Mouse (Mus musculus): ENCODE results near the gene Rit1. TPM values are rescaled to one million over a fixed set of nuclear protein-coding genes. Genes with fewer than 3 reads are reported as not detected.
"Not testable (repeated sequence)": the region's sequence is repeated elsewhere in the genome, so short reads cannot be mapped to it uniquely, and the experiment has no call there.

Gene Rit1
- total RNA-seq, 2 experiments from 2014 or later, result 42.9 to 55.5 TPM

DNA sequence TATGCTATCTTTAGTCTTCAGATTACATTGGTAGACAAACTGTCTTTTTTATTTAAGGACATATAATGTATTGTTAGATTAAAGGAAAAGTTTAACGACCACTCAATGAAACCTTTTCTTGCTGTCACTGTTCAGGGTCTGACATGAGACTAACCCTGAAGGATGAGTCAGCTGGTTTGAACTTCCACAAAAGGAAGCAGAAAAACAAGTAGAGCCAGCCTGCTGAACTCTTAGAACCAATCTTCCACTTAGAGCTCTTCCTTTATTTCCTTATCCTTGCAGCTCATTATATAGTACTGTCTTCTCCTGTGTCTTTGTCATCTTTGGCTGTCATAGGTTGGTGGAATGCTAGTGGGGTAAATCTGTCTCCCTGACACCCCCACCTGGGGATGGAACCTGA is 1.2 kb downstream of the Rit1 start:
- intact Hi-C loops (cut with DNase I), result no loop called here
- DNase-seq (ENCODE audit: extremely low spot score in 1 of 2, low spot score in 2 of 2), result no peak

DNA sequence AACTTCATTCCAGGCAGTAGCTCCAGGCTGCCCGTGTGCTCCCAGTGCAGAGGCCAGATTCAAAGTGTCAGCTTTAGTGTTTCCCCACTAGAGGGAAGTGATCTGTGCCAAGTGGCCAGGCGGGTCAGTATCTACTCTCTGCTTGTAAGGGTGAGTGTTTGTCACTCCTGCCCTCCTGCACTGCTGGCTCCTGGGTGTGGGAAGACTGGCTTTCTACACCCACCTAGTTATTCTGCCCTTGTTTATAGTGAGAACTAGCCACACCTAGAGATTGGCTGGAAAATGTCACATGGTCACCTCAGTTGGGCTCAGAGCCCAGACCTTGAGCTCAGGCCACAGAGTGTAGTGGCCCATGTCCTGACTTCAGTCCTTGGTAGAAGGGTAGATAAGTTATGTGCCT is 2.5 kb downstream of the Rit1 start:
- no peak for DNase-seq (ENCODE audit: extremely low spot score in 1 of 2, low spot score in 2 of 2)
- intact Hi-C loops (cut with DNase I), result no loop called here

DNA sequence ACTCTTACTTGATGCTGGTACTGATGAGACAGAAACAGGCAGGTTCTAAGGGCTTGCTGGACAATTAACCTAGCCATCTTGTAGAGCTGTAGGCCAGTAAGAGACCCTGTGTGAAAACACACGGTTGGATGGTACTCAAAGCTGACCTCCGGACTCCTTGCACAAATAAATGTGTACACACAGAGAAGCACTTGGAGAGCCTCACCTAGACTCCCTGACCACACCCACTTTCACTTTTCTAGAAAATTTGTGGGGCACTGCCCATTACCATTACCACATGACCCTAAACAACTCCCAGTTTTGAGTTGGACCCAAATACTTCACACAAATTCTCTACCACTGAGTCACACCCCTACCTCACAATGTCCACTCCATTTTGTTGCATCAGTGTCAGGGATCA is 19.9 kb downstream of the Rit1 start:
- no peak for DNase-seq (ENCODE audit: extremely low spot score in 1 of 2, low spot score in 2 of 2)
- intact Hi-C loops (cut with DNase I), result no loop called here

DNA sequence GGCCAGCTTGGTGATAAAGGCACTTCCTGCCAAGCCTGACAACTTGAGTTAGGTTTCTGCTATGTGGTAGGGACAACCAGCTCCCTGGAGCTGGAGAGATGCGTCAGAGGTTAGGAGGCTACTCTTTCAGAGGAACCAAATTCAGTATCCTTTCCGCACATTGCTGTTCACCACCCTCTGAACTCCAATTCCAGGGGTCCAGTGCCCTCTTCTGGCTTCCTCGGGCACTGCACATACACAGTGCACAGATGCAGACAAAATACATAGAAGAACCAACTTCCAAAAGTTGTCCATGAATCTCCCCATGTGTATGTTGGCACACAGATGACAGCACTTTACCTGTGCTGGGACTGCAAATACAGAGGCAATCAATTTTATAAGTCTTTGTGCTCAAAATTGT is 22.0 kb downstream of the Rit1 start:
- DNase-seq (ENCODE audit: extremely low spot score in 1 of 2, low spot score in 2 of 2), result peak in 1 of 2 experiments; percentile 62
- intact Hi-C loops (cut with DNase I), result no loop called here

DNA sequence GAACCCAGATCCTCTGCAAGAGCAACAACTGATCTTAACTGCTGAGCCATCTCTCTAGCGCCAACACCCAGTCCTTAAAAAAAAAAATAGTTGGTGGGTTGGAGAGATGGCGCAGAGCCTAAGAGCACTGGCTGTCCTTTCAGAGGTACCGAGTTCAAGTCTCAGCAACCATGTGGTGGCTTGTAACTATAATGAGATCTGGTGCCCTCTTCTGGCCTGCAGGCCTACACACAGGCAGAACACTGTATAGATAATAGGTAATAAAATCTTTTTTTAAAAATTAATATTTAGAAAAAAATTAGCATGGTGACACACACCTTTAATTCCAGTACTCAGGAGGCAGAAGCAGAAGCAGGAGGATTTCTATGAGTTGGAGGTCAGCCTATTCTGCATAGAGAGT is 23.5 kb downstream of the Rit1 start:
- intact Hi-C loops (cut with DNase I), result no loop called here
- DNase-seq (ENCODE audit: extremely low spot score in 1 of 2, low spot score in 2 of 2), result no peak

DNA sequence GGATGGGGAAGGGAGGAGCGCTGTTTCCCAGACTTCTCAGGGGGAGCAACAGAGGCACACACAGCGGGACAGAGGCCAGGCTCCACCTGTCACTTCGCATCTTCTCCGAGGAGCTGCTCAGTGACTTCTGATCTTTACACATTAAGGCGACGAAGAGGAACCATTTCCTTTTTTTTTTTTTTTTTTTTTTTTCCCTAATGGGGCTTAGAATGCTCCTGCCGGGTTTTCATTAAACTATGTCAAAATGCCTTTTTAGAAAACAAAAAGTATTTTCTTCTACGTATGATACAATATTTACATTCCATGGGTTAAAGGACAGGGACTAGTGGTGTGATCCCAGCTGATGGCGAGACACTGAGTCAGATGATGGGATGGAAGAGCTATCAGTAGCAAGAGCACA is 28.9 kb downstream of the Rit1 start:
- DNase-seq (ENCODE audit: extremely low spot score in 1 of 2, low spot score in 2 of 2), result no peak
- intact Hi-C loops (cut with DNase I), result no loop called here

DNA sequence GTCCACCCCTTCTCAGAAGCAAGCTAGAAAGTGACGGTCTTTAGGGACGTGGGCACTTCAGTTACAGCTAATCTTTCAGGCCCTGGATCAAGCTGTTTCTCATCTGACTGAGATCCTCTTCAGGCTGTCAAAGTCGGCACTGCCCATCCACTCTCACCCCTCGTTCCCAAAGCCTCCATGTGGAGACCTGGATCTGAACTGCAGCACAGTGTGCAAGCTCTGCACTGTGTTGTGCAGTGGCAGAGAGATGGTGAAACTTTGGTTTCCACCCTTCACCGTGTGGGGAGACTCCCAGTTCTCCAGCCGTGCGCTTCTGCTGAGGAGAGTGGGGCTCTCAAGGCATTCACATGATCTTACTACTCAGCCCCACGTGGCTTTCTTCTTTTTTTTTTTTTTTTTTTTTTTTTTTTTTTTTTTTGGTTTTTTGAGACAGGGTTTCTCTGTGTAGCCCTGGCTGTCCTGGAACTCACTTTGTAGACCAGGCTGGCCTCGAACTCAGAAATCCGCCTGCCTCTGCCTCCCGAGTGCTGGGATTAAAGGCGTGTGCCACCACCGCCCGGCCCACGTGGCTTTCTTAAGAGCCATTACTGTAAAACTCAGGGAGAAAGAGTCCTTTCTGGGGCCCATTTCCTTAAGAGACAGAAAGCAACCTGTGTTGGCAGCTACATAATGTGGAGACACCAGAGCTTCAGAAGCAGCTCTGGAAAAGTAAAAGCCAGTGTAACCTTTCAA is 29.7 kb downstream of the Rit1 start:
- intact Hi-C loops (cut with DNase I), result no loop called here
- DNase-seq (ENCODE audit: extremely low spot score in 1 of 2, low spot score in 2 of 2), result no peak

DNA sequence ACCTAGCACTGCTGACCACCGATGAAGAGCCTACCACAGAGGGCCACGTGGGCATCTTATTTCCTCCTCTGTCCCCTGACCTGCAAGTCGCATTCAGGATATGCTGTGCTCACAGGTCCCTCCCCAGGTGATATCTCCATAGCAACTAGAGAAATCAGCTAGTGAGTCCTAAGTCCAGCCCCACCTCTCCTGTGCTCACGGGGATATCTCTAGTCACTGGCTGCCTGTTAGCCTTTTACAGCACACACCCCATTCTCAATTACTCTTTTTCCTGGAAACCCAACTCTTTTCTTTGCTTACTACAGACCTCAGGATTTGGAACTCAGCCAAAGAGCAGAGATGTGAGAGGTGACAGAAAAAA is 30.2 kb downstream of the Rit1 start:
- intact Hi-C loops (cut with DNase I), result no loop called here
- no peak for DNase-seq (ENCODE audit: extremely low spot score in 1 of 2, low spot score in 2 of 2)

DNA sequence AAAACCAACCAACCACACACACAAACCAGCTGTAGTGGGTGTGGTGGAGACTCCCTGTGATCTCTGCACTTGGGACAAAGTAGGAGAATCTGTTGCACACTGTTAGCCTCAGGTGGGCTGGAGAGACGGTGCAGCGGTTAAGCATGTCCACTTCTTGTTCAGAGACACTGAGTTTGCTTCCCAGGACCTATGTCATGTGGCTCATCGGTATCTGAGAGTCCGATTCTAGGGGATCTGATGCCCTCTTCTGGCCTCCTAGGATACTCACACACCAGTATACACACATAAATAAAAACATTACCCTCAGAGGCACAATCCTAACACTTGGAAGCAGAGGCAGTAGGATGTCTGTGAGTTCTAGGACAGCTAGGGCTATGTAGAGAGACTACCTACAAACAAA is 37.6 kb downstream of the Rit1 start:
- no peak for DNase-seq (ENCODE audit: extremely low spot score in 1 of 2, low spot score in 2 of 2)
- intact Hi-C loops (cut with DNase I), result no loop called here

DNA sequence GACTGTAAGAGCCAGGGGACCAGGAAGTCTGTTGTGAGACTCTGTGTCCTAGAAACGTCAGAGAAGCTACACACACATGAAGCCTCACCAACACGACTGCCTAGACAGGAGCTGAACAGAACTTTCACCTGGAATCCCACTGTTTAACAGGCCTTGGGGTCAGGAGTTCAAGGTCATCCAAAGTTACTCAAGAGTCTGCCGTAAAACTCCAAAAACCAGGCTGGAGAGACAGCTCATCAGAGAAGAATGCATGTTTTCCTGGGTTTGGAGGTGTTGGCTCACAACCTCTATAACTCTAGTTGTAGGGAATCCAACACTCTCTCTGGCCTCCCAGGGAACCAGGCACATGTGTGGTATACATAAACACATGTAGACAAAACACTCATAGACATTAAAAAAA is 38.9 kb downstream of the Rit1 start:
- intact Hi-C loops (cut with DNase I), result no loop called here
- DNase-seq (ENCODE audit: extremely low spot score in 1 of 2, low spot score in 2 of 2), result no peak

DNA sequence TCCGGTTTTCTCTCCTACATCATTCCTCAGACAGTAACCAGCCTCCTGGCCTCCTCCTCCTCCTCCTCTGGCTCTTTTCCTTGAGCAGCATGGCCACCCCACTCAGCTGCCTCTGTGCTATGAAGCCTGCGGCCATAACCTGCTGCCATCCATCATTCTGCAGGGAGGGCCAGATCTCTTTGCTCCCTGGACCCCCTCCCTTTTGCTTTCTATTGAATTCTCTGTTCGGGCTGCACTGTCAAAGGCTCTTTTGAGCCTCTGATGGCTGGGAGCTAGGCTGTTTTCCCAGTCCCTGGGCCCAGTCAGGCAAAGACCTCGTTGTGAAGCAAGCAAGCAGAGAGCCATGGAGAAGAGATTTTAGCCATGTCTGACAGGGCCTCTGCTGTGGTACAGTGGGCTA is 39.6 kb downstream of the Rit1 start:
- no peak for DNase-seq (ENCODE audit: extremely low spot score in 1 of 2, low spot score in 2 of 2)
- intact Hi-C loops (cut with DNase I), result no loop called here

DNA sequence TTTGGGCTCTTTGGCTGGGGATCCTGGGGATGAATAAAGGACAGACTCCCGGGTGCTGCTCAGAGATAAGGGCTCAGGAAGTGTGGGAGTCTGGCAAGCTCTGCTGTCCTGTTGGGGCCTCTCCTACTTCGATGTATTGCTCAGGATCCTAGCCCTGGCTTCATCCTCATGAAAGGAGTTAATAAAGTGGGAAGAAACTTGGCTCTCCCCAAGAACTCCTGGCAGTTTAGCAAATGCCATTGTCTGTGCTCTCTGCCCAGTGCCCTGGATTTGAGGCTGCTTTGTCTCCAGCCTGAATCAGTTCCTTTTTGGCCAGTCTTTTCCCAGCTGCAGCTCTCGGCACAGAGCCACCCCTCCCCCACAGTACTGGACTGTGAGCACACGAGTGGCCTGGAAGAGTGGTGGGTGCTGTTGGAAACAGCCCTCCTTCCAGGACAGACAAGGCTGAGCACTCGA is 41.4 kb downstream of the Rit1 start:
- peak; percentile 91 to 92 for DNase-seq (ENCODE audit: extremely low spot score in 1 of 2, low spot score in 2 of 2)
- intact Hi-C loops (cut with DNase I), result no loop called here

DNA sequence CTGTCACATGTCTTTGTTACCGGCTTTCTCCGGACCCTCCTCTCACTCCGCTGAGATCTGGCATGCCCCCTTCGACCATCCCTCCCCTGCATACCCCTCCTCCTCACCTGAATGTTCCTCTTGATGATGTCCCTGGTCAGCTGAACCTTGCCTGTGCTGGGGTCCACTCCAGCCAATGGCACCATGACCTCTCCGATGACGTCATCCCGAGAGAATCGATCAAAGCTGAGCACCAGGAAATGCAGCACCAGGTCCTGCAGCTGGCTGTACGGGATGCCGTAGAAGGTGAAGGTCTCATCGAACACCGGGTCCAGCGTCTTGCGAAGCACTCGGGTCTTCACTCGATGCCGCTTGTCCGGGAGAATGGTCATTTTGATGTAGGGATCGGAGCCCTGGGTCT is 45.0 kb downstream of the Rit1 start:
- no peak for DNase-seq (ENCODE audit: extremely low spot score in 1 of 2, low spot score in 2 of 2)
- intact Hi-C loops (cut with DNase I), result no loop called here

DNA sequence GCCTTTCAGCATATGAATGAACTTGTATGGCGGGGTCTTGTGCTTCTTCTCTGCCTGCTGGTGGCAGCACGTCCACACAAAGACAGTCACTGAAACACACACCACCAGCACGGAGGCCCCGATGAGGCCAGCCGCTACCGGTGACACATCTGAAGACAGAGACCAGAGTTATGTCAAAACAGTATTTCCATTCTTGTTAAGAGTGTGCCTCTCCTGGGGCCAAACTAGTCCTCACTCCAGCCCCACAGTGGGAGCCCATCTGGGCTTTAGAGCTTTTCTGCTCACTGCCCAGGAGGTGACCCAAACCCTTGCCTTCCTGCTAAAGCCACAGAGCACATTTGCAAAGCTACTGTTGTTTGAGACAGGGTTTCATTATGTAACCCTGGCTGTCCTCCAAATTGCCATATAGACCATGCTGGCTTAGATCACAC is 45.8 kb downstream of the Rit1 start:
- DNase-seq (ENCODE audit: extremely low spot score in 1 of 2, low spot score in 2 of 2), result no peak
- intact Hi-C loops (cut with DNase I), result no loop called here

DNA sequence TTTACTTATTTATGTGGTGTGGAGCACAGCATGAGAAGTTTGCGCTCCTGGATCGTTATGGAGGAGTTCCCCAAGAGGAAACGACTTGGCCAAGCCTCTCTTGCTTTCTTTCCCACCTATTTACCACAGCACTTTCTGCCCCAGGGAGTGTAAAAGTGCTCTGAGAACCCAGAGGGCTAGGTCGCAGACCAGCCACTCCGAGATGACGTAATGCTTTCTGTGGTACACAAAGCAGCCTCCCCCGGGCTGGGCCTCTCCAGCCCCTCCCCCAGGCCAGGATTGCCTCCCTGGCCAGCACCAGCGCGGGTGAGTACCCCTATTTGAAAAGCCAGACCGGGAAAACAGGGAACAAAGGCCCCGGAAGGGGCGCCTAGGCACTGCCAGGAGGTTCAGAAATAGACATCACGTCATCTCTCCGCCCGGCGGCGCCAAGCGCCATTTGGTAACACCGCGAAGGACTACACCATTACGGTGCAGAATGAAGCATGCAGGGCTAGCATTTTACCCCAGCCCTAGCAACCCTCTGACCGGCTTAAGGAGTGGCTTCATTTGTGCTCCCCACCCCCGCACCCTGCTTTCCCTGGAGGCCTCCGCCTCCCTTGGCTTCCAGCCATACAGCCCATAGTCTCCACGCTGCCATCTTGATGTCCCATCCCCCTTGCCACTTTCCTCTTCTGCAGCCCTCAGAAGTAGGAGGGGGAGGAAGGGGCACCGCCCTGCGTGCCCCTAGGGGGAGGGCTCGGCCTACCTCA is 54.7 kb downstream of the Rit1 start:
- intact Hi-C loops (cut with DNase I), result not testable (repeated sequence)
- peak; percentile 66 to 80 for DNase-seq (ENCODE audit: extremely low spot score in 1 of 2, low spot score in 2 of 2)

DNA sequence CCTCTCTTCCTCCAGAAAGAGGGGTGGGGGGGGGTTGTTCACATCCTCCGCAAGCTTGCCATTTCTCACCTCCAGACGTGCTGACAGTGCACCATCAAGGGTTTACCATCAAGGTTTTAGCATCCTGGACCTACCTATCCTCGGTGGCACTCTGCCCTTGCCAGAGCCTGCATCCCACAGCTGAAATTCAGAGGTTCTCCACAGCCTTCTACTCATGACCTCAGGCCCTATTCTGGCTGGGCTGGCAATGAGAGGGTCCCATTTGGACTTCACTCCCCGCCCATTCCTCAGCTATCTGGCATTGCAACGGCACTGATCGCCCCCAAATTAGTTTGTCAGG is 55.3 kb downstream of the Rit1 start:
- intact Hi-C loops (cut with DNase I); DNase-seq (ENCODE audit: extremely low spot score in 1 of 2, low spot score in 2 of 2): not testable (repeated sequence)

DNA sequence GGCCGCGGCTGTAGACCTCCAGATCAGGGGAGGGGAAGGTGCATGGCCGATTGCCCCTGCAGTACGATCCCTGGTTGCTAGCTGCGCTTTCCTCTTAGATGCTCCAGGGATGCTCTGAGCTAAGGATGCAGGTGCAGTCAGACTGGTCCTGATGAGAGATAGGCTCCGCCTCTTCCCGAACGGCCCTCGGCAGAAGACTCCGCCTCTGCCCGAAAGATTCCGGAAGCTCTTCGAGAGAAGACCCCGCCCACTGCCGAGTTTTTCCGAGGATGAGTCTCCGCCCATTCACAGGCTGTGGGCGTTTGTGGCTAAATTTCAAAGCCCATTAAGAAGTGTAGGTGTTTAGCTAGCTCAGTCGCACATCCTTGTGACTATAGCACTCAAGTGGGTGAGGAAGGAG is 55.8 kb downstream of the Rit1 start:
- DNase-seq (ENCODE audit: extremely low spot score in 1 of 2, low spot score in 2 of 2), result peak; percentile 92

DNA sequence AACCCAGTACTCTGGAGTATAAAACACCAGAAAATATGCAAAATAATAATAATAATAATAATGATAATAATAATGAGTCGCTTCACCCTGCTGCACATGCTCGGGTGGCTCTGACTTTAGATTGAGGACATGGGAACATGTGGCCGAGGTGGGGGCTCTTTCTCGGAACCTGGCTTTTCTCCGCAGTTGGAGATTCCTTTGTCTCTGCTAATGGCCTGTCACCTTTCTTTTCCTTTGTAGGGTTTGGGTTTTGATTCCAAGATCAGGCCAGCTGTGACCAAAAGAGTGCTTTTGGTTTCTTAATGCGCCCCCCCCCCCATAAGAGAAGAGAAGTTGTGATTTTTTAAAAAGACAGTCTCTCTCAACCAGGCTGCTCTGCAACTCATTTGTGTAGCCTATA is 56.5 kb downstream of the Rit1 start:
- intact Hi-C loops (cut with DNase I); DNase-seq (ENCODE audit: extremely low spot score in 1 of 2, low spot score in 2 of 2): not testable (repeated sequence)

More for the DNA sequence above, 55.8 kb downstream of the Rit1 start:
- intact Hi-C loops (cut with DNase I), result not testable (repeated sequence)

DNA sequence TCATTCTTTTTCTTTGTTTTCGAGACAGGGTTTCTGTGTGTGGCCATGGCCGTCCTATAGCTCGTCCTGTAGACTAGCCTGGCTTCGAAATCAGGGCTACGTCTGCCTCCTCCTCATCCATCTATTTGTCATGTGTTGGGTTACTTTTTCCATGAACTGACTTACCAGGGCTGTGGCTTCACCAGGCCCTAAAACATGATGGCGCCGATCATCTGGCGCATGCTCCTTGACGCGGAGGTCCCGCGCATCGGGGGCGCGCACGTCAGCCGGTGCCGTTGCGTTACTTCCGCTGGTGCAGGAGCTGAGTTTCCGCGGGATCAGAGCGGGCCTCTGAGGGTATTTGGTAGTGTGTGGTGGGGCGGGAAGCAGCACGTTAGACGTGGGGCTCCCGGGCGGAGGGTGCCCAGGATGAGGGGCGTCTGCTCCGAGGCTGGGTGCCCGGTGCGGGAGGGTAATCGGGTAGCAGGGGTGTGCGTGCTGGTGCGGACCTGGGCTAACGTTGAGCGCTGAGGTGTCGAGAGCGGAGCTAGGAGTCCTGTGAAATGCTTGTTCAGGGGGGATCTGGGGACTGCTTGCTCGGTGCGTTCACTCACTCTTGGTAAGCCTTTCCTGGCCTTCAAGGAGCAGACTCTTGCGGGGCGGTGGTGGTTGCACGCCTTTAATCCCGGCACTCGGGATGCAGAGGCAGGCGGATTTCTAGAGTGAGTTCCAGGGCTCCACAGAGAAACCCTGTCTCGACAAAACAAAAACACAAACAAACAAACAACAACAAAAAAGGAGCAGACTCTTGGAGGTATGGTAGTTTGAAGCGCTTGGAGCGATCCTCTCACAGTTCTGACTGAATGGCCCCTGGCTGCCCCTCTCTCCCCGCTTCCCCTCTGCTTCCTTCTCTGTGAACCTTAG is 58.6 kb downstream of the Rit1 start, which contains the start of gene Syt11:
Syt11 (minus strand) TSS at position 226 of the 903 bp plus-strand sequence.
- DNase-seq (ENCODE audit: extremely low spot score in 1 of 2, low spot score in 2 of 2); intact Hi-C loops (cut with DNase I): not testable (repeated sequence)
